Mouse (Mus musculus): ENCODE measurements around the gene Gse1. TPM values are rescaled to one million over a fixed set of nuclear protein-coding genes. Genes with fewer than 3 reads are reported as not detected.
"Not testable (repeated sequence)": the region's sequence is repeated elsewhere in the genome, so short reads cannot be mapped to it uniquely, and the experiment has no call there.

Gse1 gene
- total and polyA plus RNA-seq, 2 experiments from 2014 or later = 15.9 to 48.2 TPM

- Histone ChIP-seq H3K4me2 (ENCODE audit: low read depth) (no peak overlapping the region), H3K9ac (no peak overlapping the region), H3K27ac (ENCODE audit: low read depth, low read length) (no peak overlapping the region), H3K4me3 (ENCODE audit: low read depth, low read length) (no peak overlapping the region), H3K4me1 (ENCODE audit: insufficient read depth) (peaks cover 10% of the 10 kb centered on the region), H3K27me3 (ENCODE audit: insufficient read depth, low read length) (no peaks in the 10 kb centered on the region), H3K9me3 (ENCODE audit: low read length) (no peaks in the 10 kb centered on the region), H3K36me3 (ENCODE audit: insufficient read depth) (no peaks in the 10 kb centered on the region)
- no peak for TF ChIP-seq CTCF (IDR thresholded peaks at IDR 0.05; ENCODE audit: low read depth)
- WGBS = 90% methylated on average over 13 of the region's 13 CpGs
- DNase-seq (no peak), ATAC-seq (no peak)
Observed at GRCm38 (mm10) chr8:120328361-120329022, 100.2 kb downstream of the Gse1 start.

- WGBS = 70% methylated on average over 11 of the region's 11 CpGs
- DNase-seq (no peak), ATAC-seq (peak; percentile 86)
- no peaks in the 10 kb centered on the region for H3K9me3 ChIP-seq (ENCODE audit: low read length)
- H3K36me3 ChIP-seq (ENCODE audit: insufficient read depth) = no peaks in the 10 kb centered on the region
- no peaks in the 10 kb centered on the region for H3K27me3 ChIP-seq (ENCODE audit: insufficient read depth, low read length)
- H3K4me3 ChIP-seq (ENCODE audit: low read depth, low read length) = no peak overlapping the region
- no peak overlapping the region for H3K27ac ChIP-seq (ENCODE audit: low read depth, low read length)
- TF ChIP-seq CTCF (IDR thresholded peaks at IDR 0.05; ENCODE audit: low read depth) = no peak
- H3K9ac ChIP-seq = no peak overlapping the region
- H3K4me2 ChIP-seq (ENCODE audit: low read depth) = no peak overlapping the region
- H3K4me1 ChIP-seq (ENCODE audit: insufficient read depth) = peaks cover 8% of the 10 kb centered on the region
Observed at GRCm38 (mm10) chr8:120329030-120329748, 100.9 kb downstream of the Gse1 start.

- ATAC-seq (no peak), DNase-seq (no peak)
- TF ChIP-seq CTCF (IDR thresholded peaks at IDR 0.05; ENCODE audit: low read depth) = no peak
- Histone ChIP-seq H3K4me1 (ENCODE audit: insufficient read depth) (peaks cover 25% of the 10 kb centered on the region), H3K36me3 (ENCODE audit: insufficient read depth) (no peaks in the 10 kb centered on the region), H3K27me3 (ENCODE audit: insufficient read depth, low read length) (no peaks in the 10 kb centered on the region), H3K9ac (no peak overlapping the region), H3K9me3 (ENCODE audit: low read length) (no peaks in the 10 kb centered on the region), H3K4me3 (ENCODE audit: low read depth, low read length) (no peak overlapping the region), H3K4me2 (ENCODE audit: low read depth) (no peak overlapping the region), H3K27ac (ENCODE audit: low read depth, low read length) (no peak overlapping the region)
- 84% methylated on average over 7 of the region's 7 CpGs for WGBS
Observed at GRCm38 (mm10) chr8:120331027-120331426, 102.8 kb downstream of the Gse1 start.

- TF ChIP-seq CTCF (IDR thresholded peaks at IDR 0.05; ENCODE audit: low read depth) = peak; percentile 54
- WGBS = 74% methylated on average over 16 of the region's 16 CpGs
- DNase-seq (no peak), ATAC-seq (no peak)
- Histone ChIP-seq H3K4me1 (ENCODE audit: insufficient read depth) (peaks cover 28% of the 10 kb centered on the region), H3K27ac (ENCODE audit: low read depth, low read length) (no peak overlapping the region), H3K27me3 (ENCODE audit: insufficient read depth, low read length) (no peaks in the 10 kb centered on the region), H3K4me3 (ENCODE audit: low read depth, low read length) (no peak overlapping the region), H3K4me2 (ENCODE audit: low read depth) (no peak overlapping the region), H3K9me3 (ENCODE audit: low read length) (no peaks in the 10 kb centered on the region), H3K36me3 (ENCODE audit: insufficient read depth) (no peaks in the 10 kb centered on the region), H3K9ac (no peak overlapping the region)
Observed at GRCm38 (mm10) chr8:120332379-120333229, 104.3 kb downstream of the Gse1 start.

- Histone ChIP-seq H3K9me3 (ENCODE audit: low read length) (no peaks in the 10 kb centered on the region), H3K4me1 (ENCODE audit: insufficient read depth) (peaks cover 28% of the 10 kb centered on the region), H3K9ac (no peak overlapping the region), H3K27ac (ENCODE audit: low read depth, low read length) (no peak overlapping the region), H3K4me3 (ENCODE audit: low read depth, low read length) (no peak overlapping the region), H3K36me3 (ENCODE audit: insufficient read depth) (no peaks in the 10 kb centered on the region), H3K4me2 (ENCODE audit: low read depth) (no peak overlapping the region), H3K27me3 (ENCODE audit: insufficient read depth, low read length) (no peaks in the 10 kb centered on the region)
- DNase-seq = no peak
- WGBS = 88% methylated on average over 4 of the region's 4 CpGs
- ATAC-seq = no peak
- TF ChIP-seq CTCF (IDR thresholded peaks at IDR 0.05; ENCODE audit: low read depth) = no peak
Observed at GRCm38 (mm10) chr8:120333681-120334080, 105.4 kb downstream of the Gse1 start.

GRCm38 (mm10) chr8:120334261-120334660 is 106.0 kb downstream of the Gse1 start:
- peaks cover 23% of the 10 kb centered on the region for H3K4me1 ChIP-seq (ENCODE audit: insufficient read depth)
- H3K27ac ChIP-seq (ENCODE audit: low read depth, low read length); H3K27me3 ChIP-seq (ENCODE audit: insufficient read depth, low read length); H3K4me3 ChIP-seq (ENCODE audit: low read depth, low read length); H3K36me3 ChIP-seq (ENCODE audit: insufficient read depth); H3K9ac ChIP-seq; H3K4me2 ChIP-seq (ENCODE audit: low read depth); H3K9me3 ChIP-seq (ENCODE audit: low read length); ATAC-seq; DNase-seq: not testable (repeated sequence)
- 64% methylated on average over 3 of the region's 3 CpGs for WGBS
